Mouse (Mus musculus) erythroblast, embryonic 14.5 days (primary cell): ENCODE measurements around the gene Fads3.

Experiments used
- GATA1 ChIP-seq: IDR thresholded peaks from 2 replicates; pipeline ENCODE4 v1.6.1; 2012; ENCODE audit warnings: low read length, inconsistent platforms, mixed read lengths
- TAL1 ChIP-seq: IDR thresholded peaks from 3 replicates; pipeline ENCODE4 v1.6.1; 2012; ENCODE audit warnings: low read length, inconsistent platforms, mixed read lengths

- TF ChIP-seq GATA1 (no peak), TAL1 (no peak)
Observed at GRCm38 (mm10) chr19:10071166-10071565, 29.8 kb downstream of the Fads3 start.
